Mouse (Mus musculus): Measurements from ENCODE around the gene Tor3a.

Gene Tor3a

GRCm38 (mm10) chr1:156635148-156635547 lies 39.0 kb downstream of the Tor3a start:
- no peak for DNase-seq (ENCODE audit: low spot score)

- peak; percentile 67 for DNase-seq (ENCODE audit: low spot score)
Measured at GRCm38 (mm10) chr1:156633095-156633494, 41.1 kb downstream of the Tor3a start.

- DNase-seq (ENCODE audit: low spot score) = peak; percentile 22
Measured at GRCm38 (mm10) chr1:156630965-156631364, 43.2 kb downstream of the Tor3a start.

DNA sequence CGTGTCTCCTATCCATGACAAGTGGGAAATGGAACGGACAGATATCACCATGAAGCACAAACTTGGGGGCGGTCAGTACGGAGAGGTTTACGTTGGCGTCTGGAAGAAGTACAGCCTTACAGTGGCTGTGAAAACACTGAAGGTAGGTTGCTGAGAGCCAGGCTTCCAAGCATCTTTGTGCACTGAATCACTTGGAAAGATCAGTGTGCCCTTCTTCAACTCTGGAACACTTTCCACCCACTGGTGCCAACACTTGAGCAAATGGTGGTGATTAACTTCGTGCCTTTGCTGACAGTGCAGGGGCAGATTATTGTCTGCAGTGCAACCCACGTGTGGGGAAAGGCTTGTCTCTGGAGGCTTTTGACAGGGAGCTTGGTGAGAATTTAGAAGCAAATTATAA lies 44.2 kb downstream of the Tor3a start:
- no peak for DNase-seq (ENCODE audit: low spot score)

GRCm38 (mm10) chr1:156626729-156627128 lies 47.4 kb downstream of the Tor3a start:
- DNase-seq (ENCODE audit: low spot score) = peak; percentile 25

DNA sequence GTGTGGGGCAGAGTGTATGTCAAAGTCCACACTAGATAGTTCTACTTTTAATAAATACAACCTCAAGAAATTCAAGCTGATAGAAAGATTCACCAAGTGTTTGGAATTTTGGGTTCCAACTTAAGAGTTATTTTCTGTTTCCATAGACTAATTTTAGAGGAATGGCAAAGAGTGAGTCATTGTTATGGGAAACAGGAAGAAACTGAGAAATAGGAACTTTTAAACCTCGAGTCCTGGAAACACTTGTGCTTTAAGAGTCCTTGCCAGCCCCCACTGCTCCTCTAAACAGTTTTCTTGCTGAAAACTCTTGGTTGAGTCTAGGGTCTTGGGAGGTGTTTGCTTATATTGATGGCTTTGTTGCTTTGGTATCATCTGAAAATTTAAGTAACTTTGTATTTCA lies 49.9 kb downstream of the Tor3a start:
- no peak for DNase-seq (ENCODE audit: low spot score)

GRCm38 (mm10) chr1:156620951-156621350 lies 53.2 kb downstream of the Tor3a start:
- DNase-seq (ENCODE audit: low spot score) = no peak

DNA sequence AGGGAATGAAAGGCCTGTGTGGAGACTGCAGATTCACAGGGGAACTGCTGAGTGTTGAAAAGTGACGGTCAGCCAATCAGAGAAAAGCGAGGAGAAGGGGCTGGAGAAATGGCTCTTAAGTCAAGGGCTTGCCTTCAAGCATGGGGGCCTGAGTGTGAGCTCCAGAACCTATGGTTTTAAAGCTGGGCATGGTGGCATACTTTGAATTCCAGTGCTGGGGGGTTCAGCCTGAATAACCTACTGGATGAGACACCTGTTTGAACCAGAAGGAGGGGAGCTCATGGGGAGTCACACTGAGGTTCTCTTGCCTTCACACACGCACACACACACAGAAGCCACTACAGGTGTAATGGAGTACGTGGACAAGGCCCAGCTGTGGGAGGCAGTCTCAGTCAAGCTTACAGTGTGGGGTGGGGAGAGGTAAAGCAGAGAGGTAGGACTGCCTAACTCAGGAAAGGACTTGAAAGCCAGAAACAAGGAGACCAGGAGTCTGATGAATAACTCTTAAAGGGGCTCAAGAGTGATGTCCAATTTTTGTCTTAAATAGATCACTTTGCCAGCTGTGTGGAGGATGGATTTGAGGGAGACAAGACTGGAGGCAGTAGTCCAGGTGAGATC lies 53.8 kb downstream of the Tor3a start:
- DNase-seq (ENCODE audit: low spot score) = no peak

DNA sequence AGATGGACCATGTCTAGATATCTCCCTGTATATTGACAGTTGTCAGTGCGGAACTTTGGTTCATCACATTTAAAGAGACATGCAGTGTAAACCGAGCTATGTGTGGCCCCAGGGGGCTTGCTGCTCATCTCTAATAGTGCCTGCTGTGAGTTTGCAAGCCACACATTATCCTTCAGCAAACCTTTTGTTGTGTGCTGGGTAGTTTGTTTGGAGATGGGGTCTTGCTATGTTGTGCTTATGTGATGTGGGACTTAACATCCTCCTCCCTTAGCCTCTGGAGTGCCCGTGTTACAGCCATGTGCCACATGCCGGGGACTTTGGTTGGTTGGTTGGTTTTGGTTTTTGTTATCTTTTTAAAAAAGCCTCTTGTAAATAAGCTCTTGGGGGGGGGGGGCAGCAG lies 56.3 kb downstream of the Tor3a start:
- DNase-seq (ENCODE audit: low spot score) = no peak

- DNase-seq (ENCODE audit: low spot score) = peak; percentile 48
Measured at GRCm38 (mm10) chr1:156616989-156617598, 57.1 kb downstream of the Tor3a start.

GRCm38 (mm10) chr1:156615381-156616133 lies 58.6 kb downstream of the Tor3a start:
- DNase-seq (ENCODE audit: low spot score) = peak; percentile 76

GRCm38 (mm10) chr1:156614710-156615109 lies 59.4 kb downstream of the Tor3a start:
- no peak for DNase-seq (ENCODE audit: low spot score)

DNA sequence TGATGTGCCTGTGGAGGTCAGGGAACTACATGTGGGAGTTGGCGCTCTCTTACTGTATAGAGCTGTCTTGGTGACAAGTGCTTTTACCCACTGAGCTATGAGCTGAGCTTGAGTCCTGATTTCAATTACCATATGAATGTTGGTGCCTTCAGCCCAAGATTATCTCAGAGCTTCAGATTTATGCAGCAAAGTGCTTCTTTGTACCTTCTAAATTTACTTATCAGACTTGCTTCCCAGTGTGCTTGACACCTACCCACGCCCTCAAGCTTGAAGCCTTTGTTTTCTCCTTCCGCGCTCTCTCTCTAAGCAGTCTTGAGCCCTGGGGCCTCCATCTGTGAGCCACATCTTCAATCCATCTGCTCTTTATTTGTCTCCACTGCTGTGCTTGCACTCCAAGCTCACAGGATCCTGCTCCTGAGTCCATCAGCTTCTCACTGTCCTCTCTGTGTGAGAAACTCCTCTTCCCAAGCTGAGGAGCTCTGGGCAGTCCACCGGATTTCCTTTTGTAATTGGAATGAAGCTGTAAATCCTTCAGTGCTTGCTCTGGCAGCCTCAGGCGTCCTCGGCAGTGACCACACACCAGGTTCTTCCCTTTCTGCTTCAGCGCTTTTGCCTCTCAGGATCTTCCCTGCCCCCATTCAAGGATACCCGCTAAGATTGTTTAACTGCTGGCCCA lies 60.2 kb downstream of the Tor3a start:
- DNase-seq (ENCODE audit: low spot score) = peak; percentile 86

DNA sequence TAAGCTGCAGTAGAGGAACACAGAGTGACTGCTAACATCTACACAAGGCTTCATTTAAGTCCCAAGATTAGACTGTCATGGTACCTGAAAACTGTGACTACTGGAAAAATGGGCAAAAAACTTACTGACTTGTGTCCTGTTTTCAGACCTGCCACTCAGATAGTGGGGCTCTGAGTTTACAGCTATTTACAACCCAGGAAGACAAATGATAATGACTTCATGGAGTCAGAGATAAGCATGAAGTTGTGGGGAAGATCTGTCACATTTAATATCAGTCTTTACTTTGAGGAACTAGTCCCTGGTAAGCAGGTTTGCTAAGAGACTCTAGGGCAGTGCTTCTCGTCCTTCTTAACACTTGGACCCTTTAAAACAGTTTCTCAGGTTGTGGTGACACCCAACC lies 63.9 kb downstream of the Tor3a start:
- no peak for DNase-seq (ENCODE audit: low spot score)

GRCm38 (mm10) chr1:156608496-156608895 lies 65.7 kb downstream of the Tor3a start:
- DNase-seq (ENCODE audit: low spot score) = no peak

DNA sequence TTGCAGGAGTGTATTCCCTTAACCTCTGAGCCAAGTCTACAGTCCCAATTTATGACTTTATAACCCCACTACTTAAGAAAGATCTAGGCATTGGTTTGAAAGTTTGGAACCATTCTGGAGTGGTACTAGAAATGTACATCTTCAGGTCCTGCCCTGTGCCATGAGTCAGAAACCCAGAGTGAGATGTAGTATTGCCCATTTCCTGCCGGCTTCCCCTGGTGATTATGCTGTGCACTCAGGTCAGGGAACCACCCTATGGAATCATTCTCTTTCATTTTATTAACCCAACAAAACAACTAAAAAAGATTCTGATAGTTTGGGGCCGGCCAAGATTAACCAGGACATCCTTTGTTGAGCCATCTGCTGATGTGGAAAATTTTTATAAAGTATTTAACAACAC lies 68.2 kb downstream of the Tor3a start:
- no peak for DNase-seq (ENCODE audit: low spot score)

- no peak for DNase-seq (ENCODE audit: low spot score)
Measured at GRCm38 (mm10) chr1:156605094-156605866, 68.9 kb downstream of the Tor3a start.

Data from embryo, embryonic 10 days (tissue).